Mouse (Mus musculus): ENCODE measurements at regions not wholly inside any gene's neighbourhood (a gene's known extent, or its start where the extent isn't known, plus 50 kb on each side); places are given as distances from the start of the nearest gene placed in this dataset.

DNA sequence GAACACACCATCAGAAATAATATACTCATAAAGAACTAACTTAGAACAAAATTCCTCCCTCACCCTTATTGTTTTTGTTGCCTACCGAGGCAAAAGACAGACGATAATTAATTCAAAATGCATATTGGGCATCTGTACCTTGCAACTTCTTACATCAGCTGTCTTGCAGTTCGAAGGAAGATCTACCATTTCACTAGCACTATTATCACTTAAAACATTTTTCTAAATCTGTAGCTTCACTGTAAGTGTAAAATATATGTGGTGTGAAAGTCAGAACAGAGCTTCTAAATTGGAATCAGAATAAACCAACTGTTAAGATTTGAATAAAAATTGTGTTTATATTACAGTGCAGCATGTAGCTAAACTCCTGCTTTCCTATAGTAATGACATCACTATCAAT, 562.4 kb upstream of the Atp10a start:
- DNase-seq: no peak

DNA sequence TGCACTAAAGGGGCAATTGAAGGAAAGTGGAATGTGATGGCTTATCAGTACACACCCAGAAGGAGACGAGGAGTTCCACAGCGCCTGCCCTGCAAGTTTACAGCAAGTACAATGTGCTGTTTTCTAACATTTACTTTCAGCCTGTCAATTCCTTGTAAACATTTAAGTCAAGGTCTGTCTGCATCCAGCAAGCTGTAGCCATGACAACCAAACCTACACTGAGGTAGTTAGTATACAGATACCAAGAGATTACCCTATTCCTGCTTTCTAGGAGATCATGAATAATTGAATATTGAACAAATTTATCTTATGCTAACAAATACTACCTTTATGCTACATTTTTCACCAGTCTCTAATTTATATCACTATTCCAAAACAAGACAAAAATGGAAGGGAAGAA, 569.0 kb upstream of the Gabra5 start:
- no peak for DNase-seq

DNA sequence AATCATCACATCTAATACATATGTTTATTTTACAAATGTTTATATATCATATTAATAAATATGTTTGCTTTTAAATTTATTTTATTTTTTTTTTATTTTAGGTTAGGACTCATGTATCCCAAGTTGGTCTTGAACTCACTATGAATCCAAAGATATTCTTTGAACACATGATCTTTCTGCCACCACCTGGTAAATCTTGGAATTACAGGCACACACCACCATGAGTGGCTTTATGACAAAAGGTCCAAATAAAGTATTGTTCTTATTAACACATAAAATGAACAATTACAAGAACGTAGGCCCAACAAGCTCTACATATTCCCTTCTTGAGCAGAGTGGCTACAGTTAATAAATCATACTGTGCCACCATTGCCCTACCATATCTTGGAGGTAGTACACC, 523.1 kb upstream of the Gabra5 start:
- no peak for DNase-seq

DNA sequence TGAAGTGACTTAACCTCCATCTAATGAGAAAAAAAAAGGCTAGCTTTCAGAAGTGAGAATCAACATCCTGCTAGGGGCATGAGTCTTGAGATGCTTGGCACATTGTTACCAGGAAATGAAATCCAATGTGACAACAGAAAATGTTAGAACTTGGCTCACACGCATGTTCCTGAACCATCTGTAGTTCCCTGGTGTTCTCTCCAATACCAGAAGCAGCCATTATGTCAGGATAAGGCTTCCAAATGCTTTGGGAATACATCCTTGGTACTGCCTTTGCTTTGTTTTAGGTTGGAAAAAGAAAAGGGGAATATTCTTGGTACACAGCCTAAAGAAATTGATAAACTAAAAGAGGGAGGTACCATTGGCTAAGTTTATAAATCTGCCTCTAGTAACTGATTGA, 522.3 kb upstream of the Gabra5 start:
- DNase-seq: peak; percentile 4

DNA sequence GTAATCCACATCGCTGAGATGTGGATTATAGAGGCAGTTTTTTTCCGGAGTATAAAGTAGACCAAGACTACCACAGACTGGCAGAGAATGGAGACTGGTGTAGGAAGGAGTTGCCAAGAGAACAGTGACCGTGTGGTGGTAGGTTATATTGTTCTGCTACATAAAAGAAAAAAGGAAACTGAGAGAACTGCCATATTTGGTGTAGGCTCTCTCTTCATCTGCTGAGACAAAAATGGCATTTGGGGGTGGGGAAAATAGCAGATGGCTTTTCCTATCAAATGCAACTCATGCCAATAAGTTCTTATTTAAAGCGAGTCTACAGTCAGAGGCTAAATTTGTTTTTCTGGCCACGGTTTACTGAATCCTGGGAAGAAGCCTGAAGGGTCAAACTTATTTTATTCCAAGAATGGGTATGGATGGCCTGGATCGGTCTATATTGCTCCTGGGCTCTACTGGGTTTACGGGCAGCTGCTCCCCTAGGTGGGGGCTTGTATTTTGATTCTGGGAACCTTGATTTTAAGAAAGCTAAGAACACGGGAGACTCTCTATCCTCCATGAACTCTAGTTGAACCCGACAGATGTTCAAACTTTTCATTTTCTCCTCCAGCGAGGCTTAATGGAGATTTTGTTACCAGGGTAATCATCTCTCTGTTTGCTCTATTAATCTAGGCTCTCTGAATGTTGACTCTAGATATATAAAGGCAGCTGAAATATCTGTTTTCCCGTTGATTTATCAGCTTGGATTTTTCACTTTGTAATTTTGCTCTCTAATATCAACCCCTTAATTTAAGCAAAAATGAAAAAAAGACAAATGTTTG, 482.8 kb upstream of the Gabra5 start:
- DNase-seq: no peak

DNA sequence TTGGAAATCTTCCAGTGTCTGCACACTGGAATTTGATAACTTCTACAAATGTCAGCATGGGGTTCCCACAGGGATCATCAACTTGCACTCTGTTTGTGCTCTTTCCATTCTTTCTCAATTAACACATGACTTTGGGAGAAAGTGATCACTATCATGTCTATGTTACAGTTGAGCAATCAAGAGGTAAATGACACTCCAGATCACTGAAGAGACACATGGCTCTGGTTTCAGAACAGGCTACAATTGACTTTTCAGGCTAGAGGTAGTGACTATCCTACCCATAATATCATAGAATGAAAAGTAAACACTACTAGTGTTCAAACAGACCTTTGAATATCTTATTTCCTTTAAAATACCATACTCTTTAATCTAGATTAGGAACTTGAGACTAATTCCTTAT, 473.3 kb upstream of the Gabra5 start:
- DNase-seq: no peak

DNA sequence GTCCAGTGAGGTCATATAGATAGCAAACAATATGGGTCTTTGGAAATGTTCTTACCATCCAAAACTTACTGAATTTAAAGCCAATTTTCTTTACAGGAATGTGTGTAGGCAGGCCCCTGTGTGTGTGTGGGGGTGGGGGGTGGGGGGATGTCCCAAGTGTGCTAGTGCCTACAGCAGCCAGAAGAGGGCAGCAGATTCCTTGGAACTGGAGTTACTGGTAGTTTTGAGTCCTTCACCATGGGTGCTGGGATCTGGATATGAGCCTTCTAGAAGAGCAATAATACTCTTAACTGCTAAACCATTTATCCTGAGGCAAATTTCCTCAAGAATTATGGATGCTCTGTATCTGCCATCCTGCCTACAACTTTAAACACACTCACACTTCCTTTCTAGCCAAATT, 456.4 kb upstream of the Gabra5 start:
- no peak for DNase-seq

DNA sequence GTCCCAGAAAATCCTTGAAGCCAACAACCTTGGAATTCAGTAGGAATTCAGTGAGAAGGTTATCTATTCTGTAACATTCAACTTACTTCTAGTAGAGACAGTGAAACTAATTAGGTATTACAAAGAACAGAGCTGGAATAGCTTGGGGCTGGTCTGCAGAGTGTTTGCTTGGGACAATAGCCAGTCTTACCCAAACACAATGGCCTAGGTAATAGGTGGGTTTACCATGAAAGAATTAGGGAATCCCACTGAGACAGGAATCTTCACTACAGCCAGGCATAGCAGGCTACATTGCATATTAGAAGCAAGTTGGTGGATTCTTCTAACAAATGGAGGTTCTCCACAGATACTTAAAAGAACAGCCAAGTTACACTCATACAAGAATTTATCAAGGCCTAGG, 449.0 kb upstream of the Gabra5 start:
- DNase-seq: no peak

Data from right cerebral cortex, postnatal 25 days (tissue).